Mouse (Mus musculus) layer of hippocampus, postnatal 10 days (tissue): ENCODE data around the gene Inpp5k. TPM values are rescaled to one million over a fixed set of nuclear protein-coding genes. Genes with fewer than 3 reads are reported as not detected.
A peak's percentile ranks its signal among the peaks of the same experiment; 100 is the strongest.

Source experiments
- DNase-seq, 2 experiments: peaks; one replicate each; pipeline ENCODE4 v3.0.0; 2021; ENCODE audit warnings: low spot score in 2 of 2
- total RNA-seq, 2 experiments: library from RNA; stranded (reverse); gene quantifications; 2 replicates each; pipeline ENCODE4 v1.2.3; 2021

Inpp5k gene
- total RNA-seq, 2 experiments from 2014 or later = 47.4 to 49.7 TPM

GRCm38 (mm10) chr11:75653781-75654470, 23.1 kb downstream of the Inpp5k start:
- peak; percentile 57 to 70 for DNase-seq

GRCm38 (mm10) chr11:75654471-75655390, 23.9 kb downstream of the Inpp5k start:
- no peak for DNase-seq

DNA sequence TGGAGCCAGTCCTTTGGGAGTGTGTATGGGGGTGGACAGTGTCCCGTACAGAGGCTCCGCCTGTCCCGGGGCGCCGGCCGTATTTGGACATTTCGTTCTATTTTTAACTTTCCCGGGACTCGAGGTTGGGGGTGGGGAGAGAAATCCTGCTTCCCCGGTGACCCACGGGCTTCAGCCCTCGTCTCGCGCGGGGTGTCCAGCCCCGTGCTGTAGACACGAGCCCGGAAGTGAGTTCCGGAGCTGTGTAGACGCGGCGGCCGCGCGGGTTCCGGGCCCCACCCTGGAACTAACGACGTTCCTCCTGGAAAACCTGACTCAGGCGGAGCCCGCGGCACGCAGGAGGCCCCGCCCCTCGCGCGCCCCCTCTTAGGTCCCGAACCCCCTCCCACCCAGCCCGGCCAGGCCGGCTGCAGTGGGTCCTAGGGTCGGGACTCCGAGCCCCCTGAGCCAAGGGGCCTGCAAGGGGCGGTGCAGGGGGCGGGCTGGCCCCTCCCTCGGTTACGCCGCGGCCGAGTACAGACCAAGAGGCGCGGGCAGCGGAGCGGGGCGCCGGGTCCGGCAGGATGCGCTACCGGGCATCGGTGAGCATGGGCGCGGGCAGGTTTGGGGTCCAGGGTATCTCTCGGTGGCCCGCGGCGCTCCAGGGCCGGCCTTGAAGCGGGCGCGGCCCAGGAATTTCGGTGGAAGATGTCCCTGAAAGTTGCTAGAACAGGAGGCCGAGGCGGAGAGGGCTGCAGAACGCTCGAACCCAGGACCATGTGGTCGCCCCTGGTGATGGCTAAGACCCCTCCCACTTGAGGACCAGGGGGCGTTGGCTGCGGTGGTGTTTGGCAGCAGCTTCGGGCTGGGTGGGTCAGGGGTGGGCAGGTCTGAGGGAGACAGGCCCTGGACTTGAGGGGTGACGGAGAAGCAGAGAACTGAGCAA, 25.1 kb downstream of the Inpp5k start:
- DNase-seq = peak; percentile 48 to 66

- DNase-seq = no peak
These were observed 26.1 kb downstream of the Inpp5k start for GRCm38 (mm10) chr11:75656621-75657590.

DNA sequence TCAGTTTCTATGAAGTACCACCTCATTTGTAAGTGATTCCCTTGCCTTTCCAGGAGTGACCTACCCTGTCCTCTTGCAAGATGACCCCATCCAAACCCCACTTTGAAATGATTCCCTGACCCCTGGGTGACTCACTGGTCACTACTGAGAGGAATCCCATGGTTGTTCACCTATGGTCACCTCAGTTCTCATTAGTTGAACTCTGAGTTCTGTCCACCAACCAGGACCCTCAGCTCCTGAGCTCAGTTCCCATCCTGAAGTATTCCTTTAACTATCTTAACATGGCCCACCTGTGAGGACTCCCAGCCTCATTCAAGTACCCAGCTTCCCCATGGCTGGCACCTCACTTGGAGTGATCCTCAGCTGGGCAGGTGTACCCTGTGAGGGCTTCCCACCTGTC, 27.1 kb downstream of the Inpp5k start:
- no peak for DNase-seq

DNA sequence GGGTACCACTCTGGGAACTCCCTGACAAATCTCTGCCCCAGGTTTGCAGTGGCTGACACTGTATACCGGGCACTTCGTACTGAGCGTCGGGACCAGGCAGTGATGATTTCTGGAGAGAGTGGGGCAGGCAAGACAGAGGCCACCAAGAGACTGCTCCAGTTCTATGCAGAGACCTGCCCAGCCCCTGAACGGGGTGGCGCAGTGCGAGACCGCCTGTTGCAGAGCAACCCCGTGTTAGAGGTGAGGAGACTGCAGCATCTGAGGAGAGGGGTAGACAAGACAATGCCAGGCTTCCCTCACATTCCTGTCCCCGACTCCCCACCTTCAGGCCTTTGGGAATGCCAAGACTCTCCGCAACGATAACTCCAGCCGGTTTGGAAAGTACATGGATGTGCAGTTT, 27.5 kb downstream of the Inpp5k start:
- no peak for DNase-seq

DNA sequence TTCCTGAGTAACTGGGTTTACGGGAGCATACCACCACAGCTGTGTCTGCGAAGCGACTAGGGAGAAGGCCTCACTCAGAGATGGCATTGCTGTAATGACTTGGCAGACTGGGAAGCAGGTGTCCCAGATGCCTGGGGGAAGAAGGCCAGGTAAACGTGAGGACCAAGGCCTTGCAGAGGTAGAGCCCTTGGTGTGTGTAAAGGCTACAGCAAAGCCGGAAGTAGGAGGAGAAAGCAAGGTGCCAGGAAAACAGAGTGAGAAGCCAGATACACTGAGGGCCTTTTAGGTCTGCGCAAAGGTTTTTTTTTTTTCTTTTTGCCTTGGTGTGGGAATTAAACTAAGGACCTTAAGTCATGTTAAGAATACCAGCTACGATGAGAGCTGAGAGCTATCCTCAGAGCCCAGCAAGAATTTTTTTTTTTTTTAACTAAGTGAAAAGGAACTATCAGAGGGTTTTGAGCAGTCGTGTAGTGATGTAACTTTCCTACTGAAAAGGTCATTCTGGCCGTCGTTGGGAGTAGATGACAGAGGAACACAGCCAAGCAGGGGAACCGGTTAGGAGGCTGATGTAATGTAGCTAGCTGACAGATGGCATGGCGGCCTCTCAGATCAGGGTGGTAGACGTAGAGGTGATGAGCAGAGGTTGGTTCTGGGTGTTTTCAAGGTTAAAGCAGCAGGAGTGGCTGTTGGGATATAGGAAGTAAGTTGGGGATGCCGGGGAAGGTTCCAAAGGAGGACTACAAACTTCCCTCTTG, 28.4 kb downstream of the Inpp5k start:
- DNase-seq = no peak

GRCm38 (mm10) chr11:75660081-75660590, 29.3 kb downstream of the Inpp5k start:
- no peak for DNase-seq

DNA sequence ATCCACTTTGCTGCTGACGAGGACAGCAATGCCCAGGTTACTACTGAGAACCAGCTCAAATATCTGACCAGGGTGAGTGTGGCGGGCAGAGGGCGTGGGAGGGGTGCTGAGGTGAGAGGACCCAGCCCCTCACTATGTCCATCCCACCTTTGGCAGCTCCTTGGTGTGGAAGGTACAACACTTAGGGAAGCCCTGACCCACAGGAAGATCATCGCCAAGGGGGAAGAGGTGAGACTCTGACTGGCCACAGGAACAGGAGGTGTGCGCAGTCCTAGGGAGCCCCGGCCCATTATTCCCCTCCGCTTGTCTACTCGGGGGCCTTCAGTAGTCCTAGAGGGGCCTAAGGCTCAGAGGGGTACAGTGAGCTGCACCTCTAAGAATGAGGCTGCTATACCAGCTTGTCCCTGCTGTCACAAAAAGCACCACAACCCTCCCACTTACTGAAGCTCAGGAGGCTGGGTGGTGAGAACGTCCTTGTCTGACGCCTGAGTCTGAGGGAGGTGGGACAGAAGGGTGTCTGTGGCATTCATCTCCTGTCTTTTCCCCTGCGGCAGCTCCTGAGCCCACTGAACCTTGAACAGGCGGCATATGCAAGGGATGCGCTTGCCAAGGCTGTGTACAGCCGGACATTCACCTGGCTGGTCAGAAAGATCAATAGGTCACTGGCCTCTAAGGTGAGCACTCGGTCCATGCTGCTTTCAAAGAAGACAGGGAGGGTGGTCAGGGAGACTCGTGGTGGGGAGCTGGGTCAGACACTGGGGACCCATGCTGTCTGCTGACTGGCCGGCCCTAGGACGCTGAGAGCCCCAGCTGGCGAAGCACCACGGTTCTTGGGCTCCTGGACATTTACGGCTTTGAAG, 30.4 kb downstream of the Inpp5k start:
- DNase-seq = no peak

DNA sequence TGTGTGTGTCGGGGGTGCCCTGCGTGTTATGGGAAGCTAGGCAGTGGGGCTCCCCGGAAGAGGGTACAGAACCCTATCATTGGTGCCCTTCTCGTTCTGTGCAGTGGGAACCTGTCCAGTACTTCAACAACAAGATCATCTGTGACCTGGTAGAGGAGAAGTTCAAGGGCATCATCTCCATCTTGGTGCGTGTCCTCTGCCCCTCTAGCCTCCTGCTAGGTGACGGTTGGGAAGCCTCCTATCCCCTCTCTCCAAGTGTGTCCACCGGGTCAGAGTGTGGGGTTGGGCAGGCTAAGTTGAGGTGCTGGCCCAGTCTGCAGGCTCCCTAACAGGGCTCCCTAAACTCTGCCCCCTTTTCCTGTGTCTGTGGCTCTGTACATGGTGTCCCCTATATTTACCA, 31.3 kb downstream of the Inpp5k start:
- DNase-seq = no peak

DNA sequence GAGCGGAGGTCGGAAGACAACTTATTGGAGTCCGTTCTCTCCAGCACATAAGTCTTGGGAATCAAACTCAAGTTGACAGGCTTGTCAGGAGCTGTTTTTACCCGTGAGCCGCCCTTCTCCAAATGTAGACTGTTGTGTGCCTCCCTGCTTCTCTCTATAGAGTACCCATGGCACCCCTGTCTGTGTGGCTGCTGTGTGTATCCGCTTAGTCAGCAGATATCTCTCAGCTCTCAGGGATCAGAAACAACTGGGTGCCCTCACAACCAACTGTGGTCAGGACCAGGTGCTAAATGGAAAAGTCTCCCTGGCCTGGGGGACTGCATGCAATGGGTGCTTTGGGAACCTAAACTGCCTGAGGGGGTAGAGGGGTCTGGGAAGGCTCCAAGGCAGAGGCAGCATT, 35.5 kb downstream of the Inpp5k start:
- no peak for DNase-seq

- no peak for DNase-seq
These were observed 37.8 kb downstream of the Inpp5k start for GRCm38 (mm10) chr11:75668621-75669020.

DNA sequence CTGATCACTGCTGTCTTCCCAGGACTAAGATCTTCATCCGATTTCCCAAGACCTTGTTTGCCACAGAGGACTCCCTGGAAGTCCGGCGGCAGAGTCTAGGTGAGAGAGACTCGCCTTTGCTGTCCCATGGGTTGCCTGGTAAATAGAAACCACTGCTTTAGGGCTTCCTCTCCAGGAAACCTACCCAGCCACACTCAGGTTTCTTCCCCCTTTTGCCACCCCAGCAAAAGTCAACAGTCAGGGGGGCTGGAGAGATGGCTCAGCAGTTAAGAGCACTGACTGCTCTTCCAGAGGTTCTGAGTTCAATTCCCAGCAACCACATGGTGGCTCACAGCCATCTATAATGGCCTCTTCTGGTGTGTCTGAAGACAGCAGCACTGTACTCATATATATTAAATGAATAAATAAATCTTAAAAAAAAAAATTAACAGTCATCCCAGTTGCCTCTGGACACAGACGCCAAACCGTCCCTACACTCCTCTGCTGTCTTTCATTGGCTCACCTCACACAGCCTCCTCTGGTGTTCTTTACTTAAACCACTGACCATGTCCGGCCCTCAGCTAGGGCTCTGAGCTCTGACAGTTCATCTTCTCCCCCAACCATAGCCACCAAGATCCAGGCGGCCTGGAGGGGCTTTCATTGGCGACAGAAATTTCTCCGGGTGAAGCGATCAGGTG, 38.5 kb downstream of the Inpp5k start:
- DNase-seq = no peak

DNA sequence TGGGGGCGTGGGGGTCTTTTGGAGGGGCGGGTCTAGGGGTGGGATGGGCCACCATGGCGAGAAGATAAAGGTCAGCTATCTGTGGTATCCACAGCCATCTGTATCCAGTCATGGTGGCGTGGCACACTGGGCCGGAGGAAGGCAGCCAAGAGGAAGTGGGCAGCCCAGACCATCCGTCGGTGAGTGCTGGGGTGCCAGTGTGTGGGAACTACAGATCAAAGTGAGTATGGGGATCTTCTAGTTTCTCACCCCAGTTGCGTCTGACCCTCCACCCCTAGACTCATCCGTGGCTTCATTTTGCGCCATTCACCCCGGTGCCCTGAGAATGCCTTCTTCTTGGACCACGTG, 39.0 kb downstream of the Inpp5k start:
- DNase-seq = no peak

DNA sequence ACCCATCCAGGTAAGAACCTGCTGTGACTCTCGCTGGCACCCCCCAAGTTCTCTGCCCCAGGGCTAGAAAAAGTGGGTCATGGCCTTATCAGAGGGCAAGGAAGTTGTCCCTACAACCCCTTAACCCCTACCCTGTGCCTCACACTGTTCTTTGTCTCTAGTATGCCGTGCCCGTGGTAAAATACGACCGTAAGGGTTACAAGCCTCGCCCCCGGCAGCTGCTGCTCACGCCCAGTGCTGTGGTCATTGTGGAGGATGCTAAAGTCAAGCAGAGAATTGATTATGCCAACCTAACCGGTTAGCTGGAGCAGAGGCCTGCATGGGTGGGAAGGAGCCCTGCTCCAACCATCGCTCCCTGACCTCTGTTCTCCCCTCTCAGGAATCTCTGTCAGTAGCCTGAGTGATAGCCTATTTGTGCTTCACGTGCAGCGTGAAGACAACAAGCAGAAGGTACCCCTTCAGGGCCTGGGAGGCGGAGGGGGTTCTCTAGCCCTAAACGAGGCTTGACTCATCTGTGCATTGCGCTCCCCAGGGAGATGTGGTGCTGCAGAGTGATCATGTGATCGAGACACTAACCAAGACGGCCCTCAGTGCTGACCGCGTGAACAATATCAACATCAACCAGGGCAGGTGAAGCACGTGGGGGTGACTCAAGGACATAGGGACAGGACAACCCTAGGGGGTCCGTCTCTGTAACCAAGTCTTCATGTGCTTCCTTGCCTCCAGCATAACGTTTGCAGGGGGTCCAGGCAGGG, 40.8 kb downstream of the Inpp5k start:
- no peak for DNase-seq

DNA sequence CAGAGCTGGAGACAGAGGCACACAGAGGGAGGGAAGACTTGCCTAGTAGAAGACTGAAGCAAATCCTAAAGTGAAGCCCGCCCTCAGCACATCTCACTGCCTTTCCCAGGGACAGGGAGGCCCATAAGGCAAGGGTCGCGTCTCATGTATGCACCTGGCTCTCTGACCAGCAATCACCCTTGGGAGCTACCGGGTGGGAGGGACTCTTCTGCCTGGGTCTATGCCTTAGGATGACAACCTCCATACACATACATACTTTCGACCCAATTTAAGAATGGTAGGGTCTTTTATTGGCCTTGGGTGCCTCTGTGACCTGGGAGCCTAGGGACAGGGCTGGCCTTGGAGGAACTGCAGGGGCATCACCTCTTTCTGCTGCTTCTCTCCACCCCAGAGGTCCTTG, 42.6 kb downstream of the Inpp5k start:
- no peak for DNase-seq

DNA sequence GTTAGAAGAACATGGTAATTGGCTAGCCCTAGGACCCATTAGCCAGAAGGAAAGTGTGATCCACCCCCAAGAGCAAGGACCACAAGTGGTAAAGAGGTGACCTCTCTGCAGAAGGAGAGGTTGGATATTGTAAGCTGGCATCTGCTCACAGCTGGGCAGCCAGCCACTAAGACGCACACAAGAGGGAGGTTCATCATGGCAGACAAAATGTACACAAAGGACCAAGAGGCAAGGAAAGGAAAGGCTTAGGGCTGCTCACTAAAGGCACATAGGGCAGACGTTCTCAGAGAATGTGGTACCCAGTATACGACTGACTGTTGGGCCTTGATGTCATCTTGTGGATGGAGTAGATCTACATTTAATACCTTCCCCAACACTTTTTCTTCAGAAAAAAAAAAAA, 44.1 kb downstream of the Inpp5k start:
- DNase-seq = no peak
